Mouse (Mus musculus): ENCODE data around the gene Tspan13. TPM values are rescaled to one million over a fixed set of nuclear protein-coding genes. Genes with fewer than 3 reads are reported as not detected.

Gene Tspan13
- polyA plus RNA-seq, 1 experiment from 2014 or later = 59.6 TPM

DNA sequence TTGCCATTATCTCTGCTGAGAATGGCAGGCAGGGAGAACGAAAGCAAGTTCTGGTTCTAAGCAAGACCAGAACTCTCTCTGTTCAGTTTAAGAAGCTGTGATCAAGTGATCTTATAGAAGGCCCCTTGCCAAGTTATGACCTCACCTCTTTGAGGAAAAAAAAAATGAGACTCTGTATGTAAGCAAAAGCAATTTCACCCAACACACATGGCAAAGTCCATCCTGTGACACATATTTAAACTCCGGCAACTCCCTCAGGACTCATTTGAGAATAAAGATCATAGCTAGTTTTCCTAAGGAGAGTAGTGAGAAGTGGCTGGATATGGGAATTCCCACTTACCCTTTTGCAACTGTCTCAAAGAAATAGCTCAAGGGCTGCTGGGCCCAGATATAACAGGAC, 34.7 kb downstream of the Tspan13 start:
- Histone ChIP-seq H3K9ac (no peak overlapping the region), H3K27ac (replicated peaks) (0 out of 2 replicates have a peak overlapping the region, but pooled peaks have one; percentile 17), H3K36me3 (no peaks in the 10 kb centered on the region), H3K9me3 (no peaks in the 10 kb centered on the region), H3K4me1 (peaks cover 12% of the 10 kb centered on the region), H3K4me3 (no peak overlapping the region), H3K27me3 (replicated peaks) (no peaks in the 10 kb centered on the region), H3K4me2 (no peak overlapping the region)
- ATAC-seq (ENCODE audit: extremely low read depth, insufficient number of reproducible peaks, low FRiP score, low TSS enrichment) = no peak
- 73% methylated on average over 2 of the region's 2 CpGs for WGBS

DNA sequence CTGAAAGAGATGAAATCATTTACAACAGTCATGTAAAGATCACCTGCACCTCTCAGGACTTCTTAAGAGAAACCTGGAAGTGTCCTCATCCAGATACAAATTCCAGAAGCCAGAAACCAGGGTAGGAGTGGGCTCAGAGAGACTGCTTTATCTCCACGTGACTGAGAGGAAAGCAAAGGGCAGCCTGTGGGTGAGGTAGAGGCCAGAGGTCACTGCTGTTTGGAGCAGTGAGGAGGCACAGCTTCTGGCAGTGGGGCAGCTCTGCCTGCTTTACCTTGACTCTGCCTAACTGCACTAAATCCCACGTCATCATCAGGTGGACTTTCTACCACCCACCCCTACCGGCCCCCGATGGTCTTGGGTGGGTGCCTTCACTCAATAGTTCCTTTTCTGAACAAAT, 37.6 kb downstream of the Tspan13 start:
- Histone ChIP-seq H3K9ac (no peak overlapping the region), H3K27ac (replicated peaks) (no peak overlapping the region), H3K4me2 (no peak overlapping the region), H3K27me3 (replicated peaks) (no peaks in the 10 kb centered on the region), H3K36me3 (no peaks in the 10 kb centered on the region), H3K4me1 (peaks cover 27% of the 10 kb centered on the region), H3K4me3 (no peak overlapping the region), H3K9me3 (no peaks in the 10 kb centered on the region)
- WGBS = 64% methylated on average over 4 of the region's 4 CpGs
- no peak for ATAC-seq (ENCODE audit: extremely low read depth, insufficient number of reproducible peaks, low FRiP score, low TSS enrichment)

DNA sequence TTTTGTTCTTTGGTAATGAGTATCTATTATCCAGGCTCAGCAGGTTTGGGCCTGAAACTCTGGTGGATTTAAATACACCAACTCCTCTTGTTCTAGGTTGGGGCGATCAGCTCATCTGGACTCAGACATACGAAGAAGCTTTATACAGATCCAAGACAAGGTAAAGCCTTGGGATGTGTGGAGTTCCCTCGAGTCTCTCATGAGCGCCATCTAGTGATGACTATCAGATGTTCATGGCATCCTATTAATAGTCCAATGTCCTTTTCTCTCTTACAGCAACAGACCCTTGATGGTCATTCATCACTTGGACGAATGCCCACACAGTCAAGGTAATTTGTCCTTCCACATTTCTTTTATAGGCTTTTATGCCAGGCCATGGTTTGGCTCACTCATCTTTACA, 46.5 kb downstream of the Tspan13 start:
- no peak overlapping the region for H3K27ac ChIP-seq (replicated peaks)
- peaks cover 4% of the 10 kb centered on the region for H3K4me1 ChIP-seq
- no peaks in the 10 kb centered on the region for H3K27me3 ChIP-seq (replicated peaks)
- no peak for ATAC-seq (ENCODE audit: extremely low read depth, insufficient number of reproducible peaks, low FRiP score, low TSS enrichment)
- WGBS = 28% methylated on average over 5 of the region's 5 CpGs
- no peak overlapping the region for H3K9ac ChIP-seq
- no peak overlapping the region for H3K4me2 ChIP-seq
- H3K36me3 ChIP-seq = no peaks in the 10 kb centered on the region
- no peaks in the 10 kb centered on the region for H3K9me3 ChIP-seq
- no peak overlapping the region for H3K4me3 ChIP-seq

DNA sequence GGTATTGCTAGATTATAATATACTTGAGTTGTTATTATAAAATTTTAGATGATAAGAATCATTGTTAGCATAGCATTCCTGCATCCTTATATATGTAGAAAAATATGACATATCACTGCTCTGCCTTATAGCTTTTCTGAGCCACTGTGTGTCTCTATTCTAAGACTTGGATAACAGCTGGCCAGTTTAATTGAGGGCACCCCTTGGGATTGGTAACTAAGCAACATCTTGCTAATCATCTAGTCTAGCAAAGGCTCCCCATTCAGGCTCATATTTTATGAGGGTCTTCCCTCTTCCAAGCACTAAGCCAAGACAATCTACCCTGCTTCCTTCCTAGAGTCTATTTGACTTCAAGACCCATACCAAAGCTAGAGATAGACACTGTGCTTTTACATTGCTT, 48.2 kb downstream of the Tspan13 start:
- no peak for ATAC-seq (ENCODE audit: extremely low read depth, insufficient number of reproducible peaks, low FRiP score, low TSS enrichment)
- H3K9ac ChIP-seq = no peak overlapping the region
- H3K4me1 ChIP-seq = peaks cover 4% of the 10 kb centered on the region
- H3K27me3 ChIP-seq (replicated peaks) = no peaks in the 10 kb centered on the region
- H3K36me3 ChIP-seq = no peaks in the 10 kb centered on the region
- no peak overlapping the region for H3K4me2 ChIP-seq
- H3K9me3 ChIP-seq = no peaks in the 10 kb centered on the region
- H3K27ac ChIP-seq (replicated peaks) = no peak overlapping the region
- H3K4me3 ChIP-seq = no peak overlapping the region

DNA sequence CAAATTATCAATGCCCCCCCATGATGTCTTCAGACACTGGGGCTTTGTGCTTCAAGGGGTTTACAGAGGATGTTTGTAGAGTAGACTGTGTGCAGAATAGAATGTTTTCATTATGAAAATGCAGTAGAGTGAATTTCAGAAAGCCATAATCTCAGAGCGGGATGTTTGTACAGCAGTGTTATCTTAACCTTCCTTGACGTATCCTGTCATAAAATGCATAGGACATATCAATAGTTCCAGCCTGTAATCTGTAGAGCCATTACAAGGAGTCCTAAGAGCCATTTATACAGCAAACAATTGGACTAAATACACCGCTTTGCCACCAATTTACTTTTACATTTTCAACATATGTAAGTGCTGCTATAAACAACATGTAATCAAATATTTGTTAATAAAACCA, 48.7 kb downstream of the Tspan13 start:
- no peaks in the 10 kb centered on the region for H3K27me3 ChIP-seq (replicated peaks)
- WGBS = 53% methylated on average over 3 of the region's 3 CpGs
- H3K27ac ChIP-seq (replicated peaks) = no peak overlapping the region
- ATAC-seq (ENCODE audit: extremely low read depth, insufficient number of reproducible peaks, low FRiP score, low TSS enrichment) = no peak
- H3K9me3 ChIP-seq = no peaks in the 10 kb centered on the region
- no peaks in the 10 kb centered on the region for H3K36me3 ChIP-seq
- no peak overlapping the region for H3K9ac ChIP-seq
- no peak overlapping the region for H3K4me2 ChIP-seq
- H3K4me3 ChIP-seq = no peak overlapping the region
- peaks cover 4% of the 10 kb centered on the region for H3K4me1 ChIP-seq

DNA sequence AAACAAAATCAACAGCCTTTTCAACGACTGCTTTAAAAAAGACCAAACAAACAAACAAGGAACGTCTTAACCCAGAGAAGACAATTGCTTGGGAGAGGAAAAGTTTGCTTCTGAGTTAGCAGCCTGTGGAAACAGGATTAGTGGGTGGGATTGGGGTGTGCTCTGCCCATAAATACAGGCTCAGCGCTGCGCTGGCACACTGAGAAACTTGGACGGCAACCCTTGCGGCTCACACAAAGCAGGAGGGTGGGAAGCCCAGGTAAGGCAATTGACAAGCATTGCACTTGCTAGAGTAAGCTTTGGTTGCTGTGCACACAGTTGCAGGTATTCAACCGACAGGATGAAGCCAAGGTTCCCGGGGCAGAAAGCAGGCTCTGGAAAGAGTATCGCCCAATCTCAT, 49.6 kb downstream of the Tspan13 start, which contains the start of gene Agr2:
Gene Agr2, plus strand, starts transcription at position 197 of the 400 bp plus-strand sequence.
- Histone ChIP-seq H3K4me1 (peaks cover 4% of the 10 kb centered on the region), H3K9ac (no peak within 1 kb of the TSS), H3K27me3 (replicated peaks) (no peaks in the 10 kb centered on the region), H3K4me2 (no peak within 1 kb of the TSS), H3K27ac (replicated peaks) (no peak within 1 kb of the TSS), H3K36me3 (no peaks in the 10 kb centered on the region), H3K9me3 (no peaks in the 10 kb centered on the region), H3K4me3 (no peak within 1 kb of the TSS)
- no peak for ATAC-seq (ENCODE audit: extremely low read depth, insufficient number of reproducible peaks, low FRiP score, low TSS enrichment)
- WGBS = 67% methylated on average over 9 of the region's 9 CpGs

DNA sequence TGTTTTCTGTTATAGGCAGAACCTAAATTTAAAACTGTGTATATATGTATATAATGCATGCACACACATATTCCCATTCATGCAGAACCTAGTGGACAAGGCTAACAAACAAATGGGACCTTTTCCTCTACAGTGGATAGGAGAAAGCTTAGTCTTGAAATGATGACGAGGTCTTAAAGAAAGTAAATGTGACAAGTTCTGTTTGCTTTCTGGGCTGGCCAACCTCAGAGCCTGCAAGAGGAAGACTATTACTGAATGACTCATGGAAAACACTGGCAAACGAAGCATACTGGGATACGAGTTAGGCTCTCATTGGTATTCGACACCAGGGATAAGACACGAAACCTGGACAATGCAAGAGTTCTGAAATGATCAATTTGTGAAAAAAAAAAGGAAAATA, 57.6 kb downstream of the Tspan13 start:
- Histone ChIP-seq H3K4me3 (no peak overlapping the region), H3K27ac (replicated peaks) (no peak overlapping the region), H3K9me3 (no peaks in the 10 kb centered on the region), H3K36me3 (no peaks in the 10 kb centered on the region), H3K4me1 (peaks cover 7% of the 10 kb centered on the region), H3K4me2 (no peak overlapping the region), H3K27me3 (replicated peaks) (no peaks in the 10 kb centered on the region), H3K9ac (no peak overlapping the region)
- ATAC-seq (ENCODE audit: extremely low read depth, insufficient number of reproducible peaks, low FRiP score, low TSS enrichment) = no peak
- 76% methylated on average over 5 of the region's 5 CpGs for WGBS

DNA sequence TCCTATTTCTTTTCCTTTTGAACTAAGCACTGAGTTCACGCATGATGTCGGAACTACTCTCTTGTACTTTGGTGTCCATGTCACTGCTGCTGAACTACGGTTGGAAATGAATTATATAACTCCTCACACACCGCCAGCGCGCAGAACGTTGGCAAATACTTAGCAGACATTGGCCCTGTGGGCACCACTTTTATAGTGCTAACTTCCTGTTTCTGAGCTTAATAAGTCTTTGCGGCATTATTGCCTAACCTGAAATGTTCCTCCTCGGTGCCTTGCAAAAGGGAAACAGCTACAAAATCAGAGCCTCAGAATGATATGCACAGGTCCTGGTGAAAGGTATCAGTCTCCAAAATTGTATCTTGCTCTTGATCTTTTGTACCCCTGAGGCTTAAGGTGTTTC, 58.8 kb downstream of the Tspan13 start:
- Histone ChIP-seq H3K27me3 (replicated peaks) (no peaks in the 10 kb centered on the region), H3K27ac (replicated peaks) (no peak overlapping the region), H3K36me3 (no peaks in the 10 kb centered on the region), H3K9ac (no peak overlapping the region), H3K4me3 (no peak overlapping the region), H3K9me3 (no peaks in the 10 kb centered on the region), H3K4me2 (no peak overlapping the region), H3K4me1 (peaks cover 7% of the 10 kb centered on the region)
- WGBS = 83% methylated on average over 9 of the region's 9 CpGs
- ATAC-seq (ENCODE audit: extremely low read depth, insufficient number of reproducible peaks, low FRiP score, low TSS enrichment) = no peak

DNA sequence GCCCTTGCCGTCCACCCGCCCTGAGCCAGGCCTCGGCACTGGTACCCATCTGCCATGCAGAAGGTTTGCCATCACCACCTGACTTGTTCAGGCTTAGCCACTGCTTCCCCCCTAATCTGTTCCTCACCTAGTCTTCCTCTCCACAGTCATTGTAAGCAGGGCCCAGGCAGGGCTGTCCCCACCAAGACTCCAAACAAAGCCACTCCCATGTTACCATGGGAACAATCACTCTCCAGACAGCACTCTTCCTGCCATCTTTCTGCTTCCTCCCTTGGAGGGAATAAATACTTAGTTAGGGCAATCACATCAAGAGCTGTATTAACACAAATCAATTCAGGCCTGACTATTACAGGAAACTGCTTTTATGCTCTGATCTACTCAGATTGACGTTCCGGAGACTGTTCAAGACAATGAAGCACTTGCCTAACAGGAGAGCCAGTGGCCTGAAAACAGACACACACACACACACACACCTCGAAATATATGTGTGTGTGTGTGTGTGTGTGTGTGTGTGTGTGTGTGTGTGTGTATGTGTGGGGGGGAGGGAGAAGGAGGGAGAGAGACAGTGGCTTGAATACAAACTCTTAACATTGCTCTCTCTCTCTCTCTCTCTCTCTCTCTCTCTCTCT, 60.5 kb downstream of the Tspan13 start:
- no peaks in the 10 kb centered on the region for H3K9me3 ChIP-seq
- H3K4me2 ChIP-seq = peak overlapping the region; percentile 33
- H3K27ac ChIP-seq (replicated peaks) = 0 out of 2 replicates have a peak overlapping the region, but pooled peaks have one; percentile 24
- no peak overlapping the region for H3K4me3 ChIP-seq
- 36% methylated on average over 6 of the region's 6 CpGs for WGBS
- H3K9ac ChIP-seq = no peak overlapping the region
- H3K36me3 ChIP-seq = no peaks in the 10 kb centered on the region
- ATAC-seq (ENCODE audit: extremely low read depth, insufficient number of reproducible peaks, low FRiP score, low TSS enrichment) = no peak; the same call in 1 of the 2 replicates
- H3K4me1 ChIP-seq = peaks cover 7% of the 10 kb centered on the region
- H3K27me3 ChIP-seq (replicated peaks) = no peaks in the 10 kb centered on the region

DNA sequence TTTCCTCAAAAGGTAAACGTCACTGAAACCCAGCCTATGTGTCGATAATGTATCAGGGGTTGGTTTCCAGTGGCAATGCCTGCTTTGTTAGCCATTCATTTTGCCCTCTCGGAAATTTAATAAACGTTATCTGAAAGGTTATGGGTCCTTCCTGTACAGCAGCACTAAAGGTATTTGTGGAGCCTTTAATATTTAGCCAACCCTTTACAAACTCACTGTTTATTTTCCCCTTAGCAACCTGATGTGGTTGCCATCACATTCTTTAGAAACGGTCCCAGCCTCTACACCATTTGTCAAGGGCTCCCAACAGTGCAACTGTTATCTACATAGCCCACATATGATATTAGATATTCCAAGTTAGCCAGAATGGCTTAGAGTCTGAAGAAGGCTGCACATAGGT, 62.7 kb downstream of the Tspan13 start:
- H3K4me3 ChIP-seq = no peak overlapping the region
- H3K9ac ChIP-seq = no peak overlapping the region
- ATAC-seq (ENCODE audit: extremely low read depth, insufficient number of reproducible peaks, low FRiP score, low TSS enrichment) = no peak
- no peak overlapping the region for H3K4me2 ChIP-seq
- H3K4me1 ChIP-seq = peaks cover 7% of the 10 kb centered on the region
- no peaks in the 10 kb centered on the region for H3K27me3 ChIP-seq (replicated peaks)
- 61% methylated on average over 5 of the region's 5 CpGs for WGBS
- no peaks in the 10 kb centered on the region for H3K36me3 ChIP-seq
- H3K9me3 ChIP-seq = no peaks in the 10 kb centered on the region
- H3K27ac ChIP-seq (replicated peaks) = no peak overlapping the region

DNA sequence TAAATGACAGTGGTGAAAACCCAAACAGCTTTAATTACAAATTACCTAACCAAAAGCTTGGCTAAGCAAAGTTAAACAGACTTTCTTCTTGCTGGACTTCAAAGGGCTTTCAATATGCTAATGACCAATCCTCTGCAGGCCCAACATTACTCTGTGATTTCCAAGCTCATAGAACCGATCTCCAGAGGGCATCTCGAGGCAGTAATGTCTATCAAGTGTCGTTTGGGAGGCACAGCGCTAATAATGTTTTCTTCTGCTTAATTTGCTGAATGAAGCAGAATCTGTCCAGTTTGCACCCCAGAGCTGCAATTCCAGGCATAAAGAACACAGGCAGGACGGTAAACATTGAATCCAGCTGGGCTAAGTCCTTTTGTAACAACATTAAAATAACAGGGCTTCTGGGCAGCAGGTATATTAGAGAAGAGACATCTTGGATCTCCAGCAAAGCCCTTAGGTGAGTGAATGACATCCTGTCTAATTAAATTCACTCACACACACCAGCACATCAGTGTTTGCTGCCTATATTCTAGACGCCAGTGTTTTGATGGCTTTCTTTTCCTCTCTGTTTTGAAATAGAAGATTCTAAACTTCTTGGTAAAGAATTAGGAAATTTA, 64.6 kb downstream of the Tspan13 start:
- Histone ChIP-seq H3K4me3 (no peak overlapping the region), H3K4me1 (peaks cover 7% of the 10 kb centered on the region), H3K9me3 (no peaks in the 10 kb centered on the region), H3K27me3 (replicated peaks) (no peaks in the 10 kb centered on the region), H3K27ac (replicated peaks) (no peak overlapping the region), H3K4me2 (no peak overlapping the region), H3K9ac (no peak overlapping the region), H3K36me3 (no peaks in the 10 kb centered on the region)
- ATAC-seq (ENCODE audit: extremely low read depth, insufficient number of reproducible peaks, low FRiP score, low TSS enrichment) = no peak
- 54% methylated on average over 6 of the region's 6 CpGs for WGBS

DNA sequence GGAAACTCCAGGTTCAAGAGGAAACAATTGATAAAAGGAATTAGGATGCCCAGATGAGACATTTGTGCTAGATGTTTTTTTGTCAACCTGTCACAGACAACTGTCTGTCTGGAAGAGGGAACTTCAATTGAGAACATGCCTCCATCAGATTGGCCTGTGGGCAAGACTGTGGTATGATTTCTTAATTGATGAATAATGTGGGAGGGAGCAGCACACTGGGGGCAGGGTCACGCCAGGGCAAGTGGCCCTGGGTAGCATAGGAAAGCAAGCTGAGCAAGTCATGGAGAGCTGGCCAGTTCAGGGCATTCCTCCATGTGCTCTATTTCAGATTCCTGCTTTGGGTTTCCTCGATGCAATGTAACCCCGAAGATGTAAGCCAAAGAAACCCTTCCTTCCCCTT, 66.4 kb downstream of the Tspan13 start:
- H3K9me3 ChIP-seq = no peaks in the 10 kb centered on the region
- H3K36me3 ChIP-seq = no peaks in the 10 kb centered on the region
- no peak overlapping the region for H3K4me2 ChIP-seq
- H3K9ac ChIP-seq = no peak overlapping the region
- no peaks in the 10 kb centered on the region for H3K4me1 ChIP-seq
- no peak for ATAC-seq (ENCODE audit: extremely low read depth, insufficient number of reproducible peaks, low FRiP score, low TSS enrichment)
- H3K4me3 ChIP-seq = no peak overlapping the region
- no peaks in the 10 kb centered on the region for H3K27me3 ChIP-seq (replicated peaks)
- 72% methylated on average over 3 of the region's 3 CpGs for WGBS
- H3K27ac ChIP-seq (replicated peaks) = no peak overlapping the region

Data from heart, embryonic 13.5 days (tissue).